Mouse (Mus musculus): ENCODE measurements around the gene Drp2.

- TF ChIP-seq POLR2A (IDR thresholded peaks at IDR 0.05; ENCODE audit: borderline replicate concordance, extremely low read depth, low read depth, low read length) (no peak), CTCF (IDR thresholded peaks at IDR 0.05; ENCODE audit: insufficient read depth, low read length) (no peak)
Observed at GRCm38 (mm10) chrX:134366547-134366946, 37.8 kb upstream of the Drp2 start.

Measured in lung, adult 2 months (tissue).